In the genomic region with DNA sequence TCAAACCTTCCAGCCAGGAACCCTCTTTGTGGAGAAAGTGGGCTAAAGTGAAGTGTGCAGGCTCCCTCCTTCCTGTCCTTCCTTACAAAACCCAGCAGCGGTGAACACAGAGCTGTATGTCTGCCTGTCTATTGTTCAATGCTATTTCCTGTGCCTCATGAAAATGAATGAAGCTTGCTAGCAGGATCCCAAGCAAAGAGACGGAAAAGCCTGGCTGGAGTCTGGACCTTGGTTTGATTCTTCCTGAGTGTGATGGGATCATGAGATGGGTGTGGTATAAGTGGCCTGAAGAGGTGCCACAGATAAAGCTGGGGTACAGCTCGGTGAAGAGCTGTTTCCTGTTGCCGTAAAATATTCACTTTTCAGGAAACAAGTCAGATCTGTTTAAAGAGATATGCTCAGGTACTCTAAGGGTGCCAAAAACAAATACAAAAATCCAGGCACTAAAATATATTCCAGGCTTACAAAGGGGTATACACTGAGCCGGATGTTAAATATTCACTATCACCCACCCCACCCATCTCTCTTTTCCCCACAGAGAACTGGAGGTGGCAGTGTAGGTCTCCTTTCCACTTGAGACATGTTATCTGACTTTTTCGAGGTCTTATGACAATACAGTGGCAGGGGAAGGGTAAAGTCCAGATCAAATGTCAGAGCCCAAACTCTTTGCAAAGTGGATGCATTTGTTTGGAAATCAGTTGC, we compare ENCODE assay signal across 9 mouse cellular contexts.
DNase-seq lines count a peak whose midpoint lies in the region; ATAC-seq lines count a peak whose summit lies in the region.
"Had no signal": no experiment of that assay in that cellular context is flagged by ENCODE, and none has a peak within 500 bp of the region (broad histone marks: within the 10 kb centered on the region; RNA-seq: fewer than 3 reads in every experiment).

No protein-coding gene starts in this region.

- H3K9me3 ChIP-seq in forebrain, embryonic 14.5 days (replicated peaks; ENCODE audit: control insufficient read depth, low read length) = no peaks in the 10 kb centered on the region
- H3K9me3 ChIP-seq in hindbrain, embryonic 14.5 days (ENCODE audit: control insufficient read depth, low read length) = no peaks in the 10 kb centered on the region
- no peaks in the 10 kb centered on the region for H3K9me3 ChIP-seq in lung, embryonic 16.5 days (ENCODE audit: control insufficient read depth, low read length)

- 53% methylated on average over 6 of the region's 6 CpGs for WGBS in forebrain, embryonic 14.5 days
- WGBS in hindbrain, embryonic 14.5 days = 51% methylated on average over 6 of the region's 6 CpGs
- 28% methylated on average over 6 of the region's 6 CpGs for WGBS in lung, embryonic 16.5 days

- H3K36me3 ChIP-seq in forebrain, embryonic 14.5 days (ENCODE audit: control insufficient read depth, insufficient read depth, low read length) = no peaks in the 10 kb centered on the region
- H3K36me3 ChIP-seq in hindbrain, embryonic 14.5 days (replicated peaks; ENCODE audit: control insufficient read depth, insufficient read depth) = no peaks in the 10 kb centered on the region
- H3K36me3 ChIP-seq in lung, embryonic 16.5 days (ENCODE audit: control insufficient read depth, insufficient read depth, low read length) = no peaks in the 10 kb centered on the region

- peaks cover 7% of the 10 kb centered on the region; the same call in 1 of the 2 replicates for H3K4me1 ChIP-seq in forebrain, embryonic 14.5 days (ENCODE audit: control insufficient read depth, insufficient read depth, low read length)
- H3K4me1 ChIP-seq in hindbrain, embryonic 14.5 days (replicated peaks; ENCODE audit: control insufficient read depth, insufficient read depth, low read length) = peaks cover 4% of the 10 kb centered on the region; the same call in 1 of the 2 replicates
- H3K4me1 ChIP-seq in lung, embryonic 16.5 days (replicated peaks; ENCODE audit: control insufficient read depth, insufficient read depth, low read length) = peaks cover 8% of the 10 kb centered on the region

- H3K27ac ChIP-seq in forebrain, embryonic 14.5 days (ENCODE audit: low read depth, low read length) = no peak overlapping the region
- no peak overlapping the region for H3K27ac ChIP-seq in hindbrain, embryonic 14.5 days
- H3K27ac ChIP-seq in lung, embryonic 16.5 days (ENCODE audit: low read length) = peak overlapping the region; percentile 51

- H3K9ac ChIP-seq in forebrain, embryonic 14.5 days (ENCODE audit: low read length) = no peak overlapping the region
- H3K9ac ChIP-seq in hindbrain, embryonic 14.5 days = no peak overlapping the region
- no peak overlapping the region for H3K9ac ChIP-seq in lung, embryonic 16.5 days (ENCODE audit: low read length)

- H3K4me3 ChIP-seq in forebrain, embryonic 14.5 days (ENCODE audit: low read depth, low read length) = no peak overlapping the region
- H3K4me3 ChIP-seq in hindbrain, embryonic 14.5 days (replicated peaks; ENCODE audit: low read length) = no peak overlapping the region
- no peak overlapping the region for H3K4me3 ChIP-seq in lung, embryonic 16.5 days (ENCODE audit: low read length)
- H3K4me3 ChIP-seq: erythroblast, embryonic 14.5 days had no signal

- intact Hi-C loops in left cerebral cortex, postnatal 10 days (cut with DNase I) = no loop called here

- peak; percentile 80 for DNase-seq in 416B (ENCODE audit: low read depth)
- DNase-seq in forebrain, embryonic 14.5 days (ENCODE audit: low spot score) = no peak
- no peak for DNase-seq in hindbrain, embryonic 14.5 days (ENCODE audit: low spot score)
- DNase-seq in gastrocnemius, postnatal 4 days (ENCODE audit: low spot score in 2 of 2) = no peak
- DNase-seq in right cerebral cortex, postnatal 36 days (ENCODE audit: low spot score in 2 of 2) = no peak
- no peak for DNase-seq in left cerebral cortex, postnatal 10 days (ENCODE audit: extremely low spot score in 1 of 2, low spot score in 2 of 2)

- no peak overlapping the region for H3K4me2 ChIP-seq in forebrain, embryonic 14.5 days (ENCODE audit: low read length)
- no peak overlapping the region for H3K4me2 ChIP-seq in hindbrain, embryonic 14.5 days (replicated peaks)
- H3K4me2 ChIP-seq in lung, embryonic 16.5 days (ENCODE audit: low read depth, low read length) = no peak overlapping the region

- ATAC-seq in forebrain, embryonic 14.5 days = peak; percentile 32; the same call in 1 of the 2 replicates
- 0 out of 2 replicates have a peak, but pooled peaks have one; percentile 37 for ATAC-seq in hindbrain, embryonic 14.5 days (ENCODE audit: low FRiP score)
- peak; percentile 83 for ATAC-seq in lung, embryonic 16.5 days (ENCODE audit: low read depth)
- no peak for ATAC-seq in erythroblast, adult 5-6 weeks (replicated peaks; ENCODE audit: low FRiP score, poor library complexity, severe bottlenecking)

- no peaks in the 10 kb centered on the region for H3K27me3 ChIP-seq in forebrain, embryonic 14.5 days (replicated peaks; ENCODE audit: control insufficient read depth, insufficient read depth, low read length)
- H3K27me3 ChIP-seq in hindbrain, embryonic 14.5 days (ENCODE audit: control insufficient read depth, insufficient read depth, low read length) = no peaks in the 10 kb centered on the region
- no peaks in the 10 kb centered on the region for H3K27me3 ChIP-seq in lung, embryonic 16.5 days (ENCODE audit: control insufficient read depth, insufficient read depth, low read depth, low read length)
